In the genomic region with DNA sequence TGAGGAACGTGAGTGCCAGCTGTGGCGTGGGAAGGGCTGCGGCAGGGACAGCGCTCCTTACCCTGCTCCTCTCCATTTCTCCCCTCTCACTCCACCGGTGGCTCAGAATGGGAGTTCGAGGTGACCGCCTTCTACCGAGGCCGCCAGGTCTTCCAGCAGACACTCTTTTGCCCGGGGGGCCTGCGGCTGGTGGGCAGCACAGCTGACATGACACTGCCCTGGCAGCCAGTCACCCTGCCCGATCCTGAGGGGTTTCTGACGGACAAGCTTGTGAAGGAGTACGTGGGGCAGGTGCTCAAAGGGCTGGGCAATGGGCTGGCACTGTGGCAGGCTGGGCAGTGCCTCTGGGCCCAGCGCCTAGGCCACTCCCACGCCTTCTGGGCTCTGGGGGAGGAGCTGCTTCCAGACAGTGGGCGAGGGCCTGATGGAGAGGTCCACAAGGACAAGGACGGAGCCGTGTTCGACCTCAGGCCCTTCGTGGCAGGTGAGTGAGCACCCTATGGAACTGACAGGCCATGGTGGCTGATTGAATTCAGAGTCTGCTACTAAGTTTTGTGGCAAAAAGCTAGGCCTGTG, we compare ENCODE assay signal across 15 mouse cellular contexts. TPM values are rescaled to one million over a fixed set of nuclear protein-coding genes. Genes with fewer than 3 reads are reported as not detected.
DNase-seq lines count a peak whose midpoint lies in the region; ATAC-seq and TF ChIP-seq lines count a peak whose summit lies in the region.
"Had no signal": no experiment of that assay in that cellular context is flagged by ENCODE, and none has a peak within 500 bp of the region (broad histone marks: within the 10 kb centered on the region; RNA-seq: fewer than 3 reads in every experiment).

No protein-coding gene starts in this region.

- no peaks in the 10 kb centered on the region for H3K27me3 ChIP-seq in kidney, embryonic 16.5 days (ENCODE audit: insufficient read depth, low read length)
- no peaks in the 10 kb centered on the region for H3K27me3 ChIP-seq in CH12.LX (replicated peaks)
- H3K27me3 ChIP-seq in embryonic facial prominence, embryonic 13.5 days = no peaks in the 10 kb centered on the region

- dilution Hi-C loops in CH12.LX (cut with MboI; ENCODE audit: extremely low pct_ligation_motif_present, extremely low pct_unique_long_range_greater_than_20kb, low sequenced_read_pairs) = no loop called here

- in situ Hi-C loops in CH12.LX (cut with MboI; ENCODE audit: low pct_ligation_motif_present, low pct_unique_long_range_greater_than_20kb, low sequenced_read_pairs) = no loop called here

- H3K36me3 ChIP-seq in kidney, embryonic 16.5 days (ENCODE audit: insufficient read depth, low read length) = peaks cover 56% of the 10 kb centered on the region
- peaks cover 52 to 62% of the 10 kb centered on the region in 2 experiments for H3K36me3 ChIP-seq in CH12.LX (replicated peaks in 1 of 2; ENCODE audit: control insufficient read depth in 1 of 2, insufficient read depth in 1 of 2, low read length in 1 of 2)
- H3K36me3 ChIP-seq in embryonic facial prominence, embryonic 13.5 days = peaks cover 64% of the 10 kb centered on the region

- no peak overlapping the region for H3K4me3 ChIP-seq in gastrocnemius, adult 2 months
- H3K4me3 ChIP-seq in kidney, embryonic 16.5 days (ENCODE audit: low read length) = no peak overlapping the region
- no peak overlapping the region for H3K4me3 ChIP-seq in CH12.LX (replicated peaks in 1 of 3; ENCODE audit: low read depth in 2 of 3, low read length in 2 of 3, poor library complexity in 1 of 3)
- peak overlapping the region; percentile 7; the same call in 1 of the 2 replicates for H3K4me3 ChIP-seq in embryonic facial prominence, embryonic 13.5 days

- DNase-seq in gastrocnemius, adult 2 months = no peak
- no peak for DNase-seq in gastrocnemius, postnatal 36 days
- DNase-seq in kidney, adult 18-20 months = no peak
- no peak for DNase-seq in CH12.LX (ENCODE audit: extremely low read depth)
- no peak for DNase-seq in spleen, postnatal 4 days (ENCODE audit: low spot score in 2 of 2)
- DNase-seq: cerebellum, adult 18-20 months; lung, adult 2 months; midbrain, embryonic 14.5 days; right cerebral cortex, postnatal 25 days; thymus, postnatal 4 days had no signal

- H3K9ac ChIP-seq in kidney, embryonic 16.5 days (replicated peaks; ENCODE audit: low read length) = 0 out of 2 replicates have a peak overlapping the region, but pooled peaks have one; percentile 16
- H3K9ac ChIP-seq in CH12.LX (ENCODE audit: insufficient read depth, low read depth) = no peak overlapping the region
- H3K9ac ChIP-seq in embryonic facial prominence, embryonic 13.5 days = 0 out of 2 replicates have a peak overlapping the region, but pooled peaks have one; percentile 40
- H3K9ac ChIP-seq: hindbrain, embryonic 14.5 days had no signal

- TF ChIP-seq RAD21 in CH12.LX (IDR thresholded peaks at IDR 0.05; ENCODE audit: low read depth, low read length) = no peak

- no peaks in the 10 kb centered on the region for H3K9me3 ChIP-seq in kidney, embryonic 16.5 days (ENCODE audit: low read length)
- no peaks in the 10 kb centered on the region for H3K9me3 ChIP-seq in CH12.LX (replicated peaks; ENCODE audit: low read length)
- no peaks in the 10 kb centered on the region for H3K9me3 ChIP-seq in embryonic facial prominence, embryonic 13.5 days

- WGBS in kidney, embryonic 16.5 days = 72% methylated on average over 21 of the region's 21 CpGs
- 87% methylated on average over 21 of the region's 21 CpGs for WGBS in embryonic facial prominence, embryonic 13.5 days

- intact Hi-C loops in gastrocnemius, adult 2 months (cut with DNase I) = no loop called here
- intact Hi-C loops in gastrocnemius, postnatal 36 days (cut with DNase I) = loop anchor here (1.0 kb wide), 1 partner anchor 14 kb away; no protein-coding TSS in a partner anchor

- no peak for TF ChIP-seq POLR2A in CH12.LX (IDR thresholded peaks at IDR 0.05; ENCODE audit: low read depth, low read length)

- H3K4me1 ChIP-seq in kidney, embryonic 16.5 days (ENCODE audit: insufficient read depth, low read length) = peaks cover 43% of the 10 kb centered on the region
- H3K4me1 ChIP-seq in CH12.LX (ENCODE audit: control insufficient read depth in 1 of 2, insufficient read depth in 2 of 2) = peaks cover 3 to 25% of the 10 kb centered on the region in 2 experiments; a peak in 3 of 4 replicates
- peaks cover 25% of the 10 kb centered on the region for H3K4me1 ChIP-seq in embryonic facial prominence, embryonic 13.5 days

- no peak for ATAC-seq in kidney, embryonic 16.5 days (ENCODE audit: low FRiP score, low TSS enrichment)
- no peak for ATAC-seq in embryonic facial prominence, embryonic 13.5 days (ENCODE audit: insufficient number of reproducible peaks, insufficient read depth, low FRiP score, low TSS enrichment, low read depth)
- ATAC-seq in CD4-positive, CD25-positive, alpha-beta regulatory T cell, adult 4 months = no peak
- ATAC-seq: forebrain, embryonic 16.5 days had no signal

- TF ChIP-seq CTCF in gastrocnemius, adult 2 months (IDR thresholded peaks at IDR 0.05) = no peak
- TF ChIP-seq CTCF in CH12.LX (conservative IDR thresholded peaks at IDR 0.05 in 1 of 2, IDR thresholded peaks at IDR 0.05 in 1 of 2; ENCODE audit: low read depth in 2 of 2, low read length in 2 of 2) = no peak

- H3K4me2 ChIP-seq in kidney, embryonic 16.5 days (replicated peaks; ENCODE audit: low read depth, low read length) = no peak overlapping the region
- no peak overlapping the region for H3K4me2 ChIP-seq in CH12.LX (ENCODE audit: insufficient read depth, low read depth, poor library complexity, severe bottlenecking)
- no peak overlapping the region for H3K4me2 ChIP-seq in embryonic facial prominence, embryonic 13.5 days
- H3K4me2 ChIP-seq: hindbrain, embryonic 14.5 days had no signal

- no peak for TF ChIP-seq EP300 in CH12.LX (IDR thresholded peaks at IDR 0.05; ENCODE audit: low read length)

- peak overlapping the region; percentile 8; the same call in 1 of the 2 replicates for H3K27ac ChIP-seq in gastrocnemius, adult 2 months
- peak overlapping the region; percentile 20; the same call in 1 of the 2 replicates for H3K27ac ChIP-seq in kidney, embryonic 16.5 days (ENCODE audit: low read length)
- H3K27ac ChIP-seq in CH12.LX (ENCODE audit: insufficient read depth, low read depth) = no peak overlapping the region
- H3K27ac ChIP-seq in embryonic facial prominence, embryonic 13.5 days = no peak overlapping the region
- H3K27ac ChIP-seq: hindbrain, embryonic 14.5 days had no signal

- H3K79me2 ChIP-seq in CH12.LX (replicated peaks; ENCODE audit: control insufficient read depth, extremely low read depth, insufficient read depth, poor library complexity, severe bottlenecking) = peaks cover 23% of the 10 kb centered on the region

RNA-seq across cellular contexts. Expression of gene Bcl2l12, which starts 2.1 kb away (rescaled TPM):
- total RNA-seq in gastrocnemius, adult 2 months (2021) = 1 to 10 TPM; 7.6 to 9.7 TPM
- total RNA-seq in gastrocnemius, postnatal 36 days (2021) = 1 to 10 TPM; 8.0 to 8.9 TPM
- 56.1 and 61.9 TPM in 2 replicates for polyA plus RNA-seq in kidney, embryonic 16.5 days (2015; fragmentation: Nextera tagmentation; extraction: Ambion mirVana)
- total RNA-seq in CH12.LX (2012; rRNA removed) (11.8 and 12.0 TPM in 2 replicates), CH12.LX (2014; rRNA removed) (9.2 and 9.8 TPM in 2 replicates)
- polyA plus RNA-seq in CH12.LX (2012; ENCODE audit: insufficient read length, low read depth) = 10.8 and 12.6 TPM in 2 replicates
- polyA plus RNA-seq in embryonic facial prominence, embryonic 13.5 days (2015; fragmentation: Nextera tagmentation; extraction: Ambion mirVana) = 73.6 and 83.2 TPM in 2 replicates
- 10 to 100 TPM; 23.6 to 30.1 TPM for polyA plus RNA-seq in CD4-positive, CD25-positive, alpha-beta regulatory T cell, adult 4 months (2017; shearing (Covaris generic))

RNA-seq across cellular contexts. Expression of gene Irf3, which starts 3.2 kb away (rescaled TPM):
- 10 to 100 TPM; 18.4 to 18.9 TPM for total RNA-seq in gastrocnemius, adult 2 months (2021)
- total RNA-seq in gastrocnemius, postnatal 36 days (2021) = 10 to 100 TPM; 18.3 to 20.3 TPM
- 109 TPM in 2 replicates for polyA plus RNA-seq in kidney, embryonic 16.5 days (2015; fragmentation: Nextera tagmentation; extraction: Ambion mirVana)
- total RNA-seq in CH12.LX (2012; rRNA removed) = 56.5 and 65.0 TPM in 2 replicates
- total RNA-seq in CH12.LX (2014; rRNA removed) = 33.5 and 39.0 TPM in 2 replicates
- polyA plus RNA-seq in CH12.LX (2012; ENCODE audit: insufficient read length, low read depth) = 79.7 and 87.7 TPM in 2 replicates
- polyA plus RNA-seq in embryonic facial prominence, embryonic 13.5 days (2015; fragmentation: Nextera tagmentation; extraction: Ambion mirVana) = 92.0 and 99.7 TPM in 2 replicates
- polyA plus RNA-seq in CD4-positive, CD25-positive, alpha-beta regulatory T cell, adult 4 months (2017; shearing (Covaris generic)) = 100 to 1,000 TPM; 117 to 147 TPM

RNA-seq across cellular contexts. Expression of gene Prmt1, which starts 14.3 kb away (rescaled TPM):
- 100 to 1,000 TPM; 126 to 136 TPM for total RNA-seq in gastrocnemius, adult 2 months (2021)
- total RNA-seq in gastrocnemius, postnatal 36 days (2021) = 100 to 1,000 TPM; 105 to 123 TPM
- 681 and 701 TPM in 2 replicates for polyA plus RNA-seq in kidney, embryonic 16.5 days (2015; fragmentation: Nextera tagmentation; extraction: Ambion mirVana)
- total RNA-seq in CH12.LX (2012; rRNA removed) (340 and 407 TPM in 2 replicates), CH12.LX (2014; rRNA removed) (220 and 231 TPM in 2 replicates)
- 608 and 642 TPM in 2 replicates for polyA plus RNA-seq in CH12.LX (2012; ENCODE audit: insufficient read length, low read depth)
- 534 and 684 TPM in 2 replicates for polyA plus RNA-seq in embryonic facial prominence, embryonic 13.5 days (2015; fragmentation: Nextera tagmentation; extraction: Ambion mirVana)
- 100 to 1,000 TPM in 1 of 2 experiments, 10 to 100 TPM in 1; 39.7 to 114 TPM for polyA plus RNA-seq in CD4-positive, CD25-positive, alpha-beta regulatory T cell, adult 4 months (2017; shearing (Covaris generic))

RNA-seq across cellular contexts. Expression of gene Scaf1, which starts 15.5 kb away (rescaled TPM):
- 10 to 100 TPM; 41.7 to 44.3 TPM for total RNA-seq in gastrocnemius, adult 2 months (2021)
- 10 to 100 TPM; 36.9 to 40.2 TPM for total RNA-seq in gastrocnemius, postnatal 36 days (2021)
- 30.6 and 36.4 TPM in 2 replicates for polyA plus RNA-seq in kidney, embryonic 16.5 days (2015; fragmentation: Nextera tagmentation; extraction: Ambion mirVana)
- 15.5 and 18.2 TPM in 2 replicates for total RNA-seq in CH12.LX (2012; rRNA removed)
- total RNA-seq in CH12.LX (2014; rRNA removed) = 5.4 and 6.1 TPM in 2 replicates
- polyA plus RNA-seq in CH12.LX (2012; ENCODE audit: insufficient read length, low read depth) = 38.9 and 41.9 TPM in 2 replicates
- 38.6 and 40.2 TPM in 2 replicates for polyA plus RNA-seq in embryonic facial prominence, embryonic 13.5 days (2015; fragmentation: Nextera tagmentation; extraction: Ambion mirVana)
- 1 to 10 TPM; 7.0 to 9.3 TPM for polyA plus RNA-seq in CD4-positive, CD25-positive, alpha-beta regulatory T cell, adult 4 months (2017; shearing (Covaris generic))

RNA-seq across cellular contexts. Expression of gene Rras, which starts 17.1 kb away (rescaled TPM):
- 10 to 100 TPM; 22.6 to 25.5 TPM for total RNA-seq in gastrocnemius, adult 2 months (2021)
- 10 to 100 TPM; 20.6 to 21.8 TPM for total RNA-seq in gastrocnemius, postnatal 36 days (2021)
- polyA plus RNA-seq in kidney, embryonic 16.5 days (2015; fragmentation: Nextera tagmentation; extraction: Ambion mirVana) = 42.9 and 44.1 TPM in 2 replicates
- total RNA-seq in CH12.LX (2012; rRNA removed) (5.0 and 10.6 TPM in 2 replicates), CH12.LX (2014; rRNA removed) (6.6 and 7.2 TPM in 2 replicates)
- 18.5 and 19.8 TPM in 2 replicates for polyA plus RNA-seq in CH12.LX (2012; ENCODE audit: insufficient read length, low read depth)
- polyA plus RNA-seq in embryonic facial prominence, embryonic 13.5 days (2015; fragmentation: Nextera tagmentation; extraction: Ambion mirVana) = 19.7 and 23.3 TPM in 2 replicates
- polyA plus RNA-seq in CD4-positive, CD25-positive, alpha-beta regulatory T cell, adult 4 months (2017; shearing (Covaris generic)) = 1 to 10 TPM; 2.0 to 3.9 TPM

Comparison
In these comparisons a context has a peak if more than half of its experiments do, and no peak if none do; other contexts are left out.
1. H3K27ac ChIP-seq: peak in gastrocnemius, adult 2 months (single experiment) and kidney, embryonic 16.5 days (single experiment); none in CH12.LX (single experiment) and embryonic facial prominence, embryonic 13.5 days (single experiment).